Mouse (Mus musculus) layer of hippocampus, postnatal 14 days (tissue): ENCODE measurements around the gene Actr5. TPM values are rescaled to one million over a fixed set of nuclear protein-coding genes. Genes with fewer than 3 reads are reported as not detected.

Source experiments
- DNase-seq, 2 experiments: peaks; one replicate each; pipeline ENCODE4 v3.0.0; 2021 to 2022; ENCODE audit warnings: low spot score in 2 of 2, mixed read lengths in 1 of 2
- microRNA-seq, 2 experiments: library from miRNA; unstranded; fragments of <30 nt; microRNA quantifications; one replicate each; pipeline ENCODE4 v1.2.0; 2021
- total RNA-seq, 2 experiments: library from RNA; stranded (reverse); gene quantifications; 2 replicates each; pipeline ENCODE4 v1.2.3; 2021

Actr5 gene
- total RNA-seq, 2 experiments from 2014 or later, result 10.2 to 10.9 TPM

DNA sequence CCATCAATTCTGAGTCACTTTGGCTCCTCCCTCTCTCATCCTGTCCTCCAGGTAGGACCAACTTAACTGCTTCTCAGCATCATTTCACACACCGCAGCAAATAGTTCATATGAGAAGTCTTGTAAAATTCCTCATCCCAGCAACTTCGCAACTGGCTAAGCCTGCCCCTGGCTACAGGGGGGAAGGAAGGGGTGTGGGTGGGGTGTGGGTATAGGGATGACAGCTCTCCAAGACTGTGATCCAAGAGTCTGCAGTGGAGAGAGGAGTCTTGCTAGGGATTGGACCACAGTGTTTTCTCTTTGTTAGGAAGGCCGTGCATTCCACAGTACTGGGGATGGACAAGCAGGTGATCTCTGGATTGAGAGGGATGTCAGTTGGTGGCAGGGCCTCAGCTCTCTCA lies 60.2 kb downstream of the Actr5 start:
- DNase-seq, result no peak

DNA sequence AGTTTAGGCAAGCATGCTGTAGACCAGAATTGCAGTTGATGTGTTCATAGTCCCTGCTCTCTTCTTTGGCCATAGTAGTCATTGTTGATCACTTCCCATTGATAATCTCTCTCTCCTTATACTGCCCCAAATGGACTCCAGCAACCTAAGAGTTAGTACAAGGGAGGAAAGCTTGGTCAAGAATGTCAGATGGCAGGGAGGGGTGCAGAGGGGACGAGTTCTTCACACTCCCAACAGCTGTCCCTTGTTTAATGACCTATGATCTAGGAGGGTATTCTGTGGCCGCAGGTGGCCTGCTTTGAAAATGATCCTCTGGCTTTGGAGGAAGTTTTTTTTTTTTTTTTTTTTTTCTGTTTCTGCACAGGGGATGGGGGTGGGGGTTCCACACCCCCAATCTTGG lies 61.7 kb downstream of the Actr5 start:
- DNase-seq, result no peak

DNA sequence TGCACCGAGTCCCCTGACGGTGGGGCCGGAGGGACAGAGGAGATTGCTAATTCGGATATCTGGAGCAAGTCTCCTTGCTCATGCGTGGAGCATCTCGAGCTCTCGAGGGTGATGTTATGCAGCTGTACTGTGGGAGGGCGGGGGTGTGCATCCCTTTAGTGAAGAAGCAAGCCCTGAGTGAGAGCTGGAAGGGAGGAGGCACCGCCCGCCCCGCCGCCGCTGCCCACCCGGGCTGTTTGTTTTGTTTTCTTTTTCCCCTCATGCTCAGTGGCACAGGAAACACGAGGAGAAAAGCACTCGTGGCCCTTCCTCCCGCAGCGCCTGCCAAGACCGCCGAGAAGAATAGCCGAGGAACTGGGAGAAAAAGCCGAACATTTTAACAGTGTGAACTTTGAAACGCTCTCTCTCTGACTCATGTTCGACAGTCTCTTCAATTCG lies 63.1 kb downstream of the Actr5 start:
- DNase-seq, result no peak

Small RNA genes within 50 kb of the gene (microRNA-seq; reads per million reads assigned to microRNA genes)
- 5.0 to 11.0 reads per million in 2 experiments for gene Mir3474

Other genes with a start within 250 kb of the Actr5 start
- gene Snhg11, start 249.2 kb upstream of the Actr5 start, total RNA-seq, result 100 to 1,000 TPM; 427 to 584 TPM
- 10 to 100 TPM; 78.6 to 80.4 TPM for gene Ralgapb, start 215.0 kb upstream of the Actr5 start, total RNA-seq
- not detected for gene Adig, start 122.3 kb upstream of the Actr5 start, total RNA-seq
- gene Arhgap40, start 112.1 kb upstream of the Actr5 start, total RNA-seq, result under 1 TPM in 1 of 2 experiments, not detected in 1; 0.45 TPM
- 10 to 100 TPM; 76.0 to 76.9 TPM for gene Slc32a1, start 14.1 kb upstream of the Actr5 start, total RNA-seq
- 10 to 100 TPM; 97.4 to 97.9 TPM for gene Ppp1r16b, start 40.5 kb downstream of the Actr5 start, total RNA-seq
- gene Fam83d, start 143.2 kb downstream of the Actr5 start, total RNA-seq, result 1 to 10 TPM; 2.7 to 3.5 TPM
- gene Dhx35, start 169.9 kb downstream of the Actr5 start, total RNA-seq, result 10 to 100 TPM; 16.7 to 17.6 TPM